Mouse (Mus musculus) gastrocnemius, postnatal 25 days (tissue): ENCODE results near the gene Ascl4. TPM values are rescaled to one million over a fixed set of nuclear protein-coding genes. Genes with fewer than 3 reads are reported as not detected.

Source experiments
- DNase-seq: peaks from one replicate; pipeline ENCODE4 v3.0.0; 2022
- total RNA-seq, 2 experiments: library from RNA; stranded (reverse); gene quantifications; 1 replicate in 1 of 2; 2 replicates in 1 of 2; pipeline ENCODE4 v1.2.3; 2021

Ascl4 gene
- total RNA-seq, 2 experiments from 2014 or later: not detected

DNA sequence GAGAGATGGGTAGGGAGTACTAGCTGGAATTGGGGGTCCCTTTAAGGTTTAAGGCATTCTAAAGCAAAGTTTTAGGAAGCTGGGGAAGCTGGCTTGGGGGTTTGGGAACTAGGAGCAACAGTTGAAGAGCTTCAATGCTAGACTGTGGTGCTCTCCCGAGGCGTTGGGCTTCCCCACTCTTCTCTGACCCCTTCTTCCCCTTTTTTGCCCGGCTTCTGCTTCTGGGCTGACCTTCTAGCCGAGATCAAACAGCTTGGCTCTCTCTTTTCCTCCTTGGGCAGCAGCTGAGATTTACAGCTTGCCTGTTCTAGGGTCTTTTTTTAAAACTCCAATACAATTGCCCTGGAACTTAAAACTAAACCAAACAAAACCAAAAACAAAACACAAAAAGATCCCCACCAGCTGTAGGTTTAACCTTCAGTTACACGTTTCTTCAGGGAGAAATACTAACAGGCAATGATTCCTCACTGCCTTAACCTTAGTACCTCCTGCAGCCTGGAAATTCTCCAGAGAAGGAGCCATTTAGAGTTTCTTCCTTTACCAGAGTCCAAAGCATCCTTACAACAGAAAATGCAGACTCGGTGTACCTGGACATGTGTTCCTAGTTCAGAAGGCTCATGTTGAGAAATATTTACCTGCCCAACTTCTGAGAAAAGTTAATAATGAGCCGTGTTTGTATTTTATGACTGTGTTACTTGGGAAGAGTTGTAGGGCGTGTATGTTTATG lies 42.6 kb downstream of the Ascl4 start:
- DNase-seq: no peak

- DNase-seq: no peak
Observed at GRCm38 (mm10) chr10:85971826-85972225, 44.3 kb downstream of the Ascl4 start.

- no peak for DNase-seq
Observed at GRCm38 (mm10) chr10:85972915-85973314, 45.4 kb downstream of the Ascl4 start.

DNA sequence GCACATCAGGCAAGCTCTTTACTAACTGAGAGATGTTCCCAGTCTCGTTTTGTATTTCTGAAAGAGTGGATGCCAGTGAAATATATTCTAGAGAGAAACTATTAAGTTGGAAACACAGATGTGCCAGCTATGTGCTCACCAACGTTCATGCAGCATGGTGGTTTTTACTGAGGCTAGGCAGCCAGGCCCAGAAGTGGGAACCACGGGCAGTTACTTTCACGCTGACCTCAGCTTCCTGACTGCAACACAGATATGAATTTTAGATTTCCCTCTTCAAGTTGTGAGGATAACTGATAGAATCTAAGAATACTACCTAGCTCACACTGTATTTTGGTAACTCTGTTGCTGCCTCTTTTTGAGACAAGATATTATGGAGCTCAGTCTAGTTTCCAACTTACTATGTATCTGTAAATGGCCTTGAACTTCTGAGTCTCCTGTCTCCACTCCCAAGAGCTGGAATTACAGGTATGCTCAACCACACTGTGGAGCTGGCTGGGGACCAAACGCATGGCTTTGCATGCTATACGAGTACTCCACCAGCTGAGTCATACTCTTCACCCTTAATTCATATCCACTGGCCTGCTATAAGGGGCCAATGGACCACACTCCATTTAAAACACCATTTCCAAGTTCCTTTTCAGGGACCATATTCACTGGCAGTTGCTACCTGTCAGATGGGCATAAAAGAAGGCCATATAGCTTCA lies 62.1 kb downstream of the Ascl4 start:
- DNase-seq: no peak

DNA sequence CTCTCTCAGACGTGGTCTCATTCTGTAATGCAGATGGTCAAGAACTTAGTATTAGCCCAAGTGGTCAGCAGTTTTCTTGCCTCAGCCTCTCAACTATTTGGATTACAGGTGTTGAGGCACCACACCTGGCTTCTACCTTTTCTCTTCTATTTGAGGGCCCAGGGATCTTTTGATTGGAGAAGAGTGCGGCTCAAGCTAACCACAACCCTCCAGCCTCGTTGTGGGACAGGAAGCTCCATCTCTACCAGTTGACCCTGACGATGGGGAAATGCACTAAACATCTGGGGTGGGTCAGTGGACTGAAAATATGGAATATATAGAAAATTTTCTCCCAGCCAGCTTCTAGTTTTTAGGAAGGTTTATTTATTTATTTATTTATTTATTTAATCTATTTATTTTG lies 64.9 kb downstream of the Ascl4 start:
- DNase-seq: no peak

- no peak for DNase-seq
Observed at GRCm38 (mm10) chr10:85993836-85994235, 66.4 kb downstream of the Ascl4 start.

DNA sequence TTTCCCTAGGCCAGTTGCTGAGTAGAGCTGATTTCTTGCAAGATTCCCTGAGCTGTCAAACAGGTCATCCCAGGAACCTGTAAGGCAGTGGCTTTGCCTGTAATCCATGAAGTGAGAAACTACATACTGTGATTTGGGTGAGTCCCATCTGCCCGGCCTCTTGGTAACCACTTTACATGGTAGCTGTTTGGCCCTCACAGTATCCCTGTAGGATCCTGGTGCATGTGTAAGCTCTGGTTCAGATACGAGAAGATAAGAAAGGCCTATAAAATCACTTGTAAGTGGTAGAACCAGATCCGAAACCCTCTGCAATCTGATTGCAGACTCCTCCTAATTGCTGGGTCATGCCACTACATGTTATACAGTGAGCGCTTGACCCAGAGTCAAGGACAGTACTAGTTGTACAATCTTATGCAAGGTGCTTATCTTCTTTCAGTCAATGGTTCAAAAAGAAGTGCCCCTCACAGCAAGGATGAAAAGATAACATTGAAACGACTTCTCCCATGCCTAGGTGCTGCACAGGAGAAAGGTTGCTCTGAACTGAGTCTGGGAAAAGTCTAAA lies 67.1 kb downstream of the Ascl4 start:
- no peak for DNase-seq

Other genes starting within 250 kb of the Ascl4 start
- gene Pwp1, start 98.2 kb upstream of the Ascl4 start, total RNA-seq: 10 to 100 TPM; 13.4 to 14.9 TPM
- 10 to 100 TPM; 11.8 to 15.8 TPM for gene Prdm4, start 10.5 kb upstream of the Ascl4 start, total RNA-seq
- gene Rtcb, start 30.1 kb downstream of the Ascl4 start, total RNA-seq: 10 to 100 TPM; 41.9 to 43.2 TPM
- not detected for gene Bpifc, start 84.2 kb downstream of the Ascl4 start, total RNA-seq
- gene Fbxo7, start 94.3 kb downstream of the Ascl4 start, total RNA-seq: 10 to 100 TPM in 1 of 2 experiments, 1 to 10 TPM in 1; 6.2 to 10.1 TPM